Mouse (Mus musculus) embryonic facial prominence, embryonic 14.5 days (tissue): ENCODE results near the gene Casr. TPM values are rescaled to one million over a fixed set of nuclear protein-coding genes. Genes with fewer than 3 reads are reported as not detected.

ENCODE experiments used
- ATAC-seq: fragments of 200-750 bp; cut with Nextera tagmentation; 2 replicates; pipeline ENCODE4 v1.8.0; 2017; ENCODE audit warnings: low read depth, moderate number of reproducible peaks, moderate TSS enrichment
- DNase-seq: peaks from one replicate; pipeline ENCODE4 v3.0.0-alpha.2; 2015; ENCODE audit warnings: low spot score
- H3K27ac ChIP-seq: fragments of 300-500 bp; sonication (generic); replicated peaks from 2 replicates; pipeline ENCODE4 v1.5.1; 2014; ENCODE audit warnings: low read depth, mild to moderate bottlenecking, low read length, moderate library complexity
- H3K27me3 ChIP-seq: fragments of 300-500 bp; sonication (generic); replicated peaks from 2 replicates; pipeline ENCODE4 v1.6.1; 2014; ENCODE audit warnings: low read length; ENCODE audit not compliant: control insufficient read depth, insufficient read depth
- H3K36me3 ChIP-seq: fragments of 300-500 bp; sonication (generic); 2 replicates; pipeline ENCODE4 v1.6.1; 2014; ENCODE audit warnings: low read length, mixed read lengths; ENCODE audit not compliant: control insufficient read depth, insufficient read depth
- H3K4me1 ChIP-seq: fragments of 300-500 bp; sonication (generic); 2 replicates; pipeline ENCODE4 v1.6.1; 2014; ENCODE audit warnings: antibody characterized with exemption, low read length; ENCODE audit not compliant: control insufficient read depth, insufficient read depth
- H3K4me2 ChIP-seq: fragments of 300-500 bp; sonication (generic); 2 replicates; pipeline ENCODE4 v1.6.1; 2014; ENCODE audit warnings: low read depth, mild to moderate bottlenecking, low read length, moderate library complexity, mixed read lengths
- H3K4me3 ChIP-seq: fragments of 300-500 bp; sonication (generic); 2 replicates; pipeline ENCODE4 v1.5.1; 2014; ENCODE audit warnings: low read depth, mild to moderate bottlenecking, low read length
- H3K9ac ChIP-seq: fragments of 300-500 bp; sonication (generic); 2 replicates; pipeline ENCODE4 v1.6.1; 2014; ENCODE audit warnings: low read depth, mild to moderate bottlenecking, low read length, moderate library complexity, mixed read lengths
- H3K9me3 ChIP-seq: fragments of 300-500 bp; sonication (generic); 2 replicates; pipeline ENCODE4 v1.6.1; 2016; ENCODE audit warnings: low read length; ENCODE audit not compliant: control insufficient read depth
- WGBS: fragments of 180-500 bp; shearing (Covaris S2); extraction: QIAGEN DNeasy Blood & Tissue Kit; methylation state at CpG from one replicate; pipeline ENCODE4 v1.1.7; 2014; 5-methylcytosine and 5-hydroxymethylcytosine counted together
- polyA plus RNA-seq: library from polyadenylated mRNA; unstranded; fragments of >200 nt; fragmentation: Nextera tagmentation; extraction: Ambion mirVana; gene quantifications from 2 replicates; pipeline ENCODE4 v1.2.1, GENCODE M21; 2014

The Casr gene
- polyA plus RNA-seq, 1 experiment from 2014 or later: 0.35 TPM

- H3K27ac ChIP-seq: no peak overlapping the region
- no peak overlapping the region for H3K9ac ChIP-seq
- DNase-seq: peak; percentile 12
- H3K4me3 ChIP-seq: no peak overlapping the region
- no peaks in the 10 kb centered on the region for H3K36me3 ChIP-seq
- 54% methylated on average over 4 of the region's 4 CpGs for whole genome bisulfite sequencing
- H3K4me1 ChIP-seq: no peaks in the 10 kb centered on the region
- H3K27me3 ChIP-seq: no peaks in the 10 kb centered on the region
- H3K9me3 ChIP-seq: no peaks in the 10 kb centered on the region
- no peak overlapping the region for H3K4me2 ChIP-seq
- ATAC-seq: no peak
Measured at GRCm38 (mm10) chr16:36505913-36506312, 56.0 kb downstream of the Casr start.

DNA sequence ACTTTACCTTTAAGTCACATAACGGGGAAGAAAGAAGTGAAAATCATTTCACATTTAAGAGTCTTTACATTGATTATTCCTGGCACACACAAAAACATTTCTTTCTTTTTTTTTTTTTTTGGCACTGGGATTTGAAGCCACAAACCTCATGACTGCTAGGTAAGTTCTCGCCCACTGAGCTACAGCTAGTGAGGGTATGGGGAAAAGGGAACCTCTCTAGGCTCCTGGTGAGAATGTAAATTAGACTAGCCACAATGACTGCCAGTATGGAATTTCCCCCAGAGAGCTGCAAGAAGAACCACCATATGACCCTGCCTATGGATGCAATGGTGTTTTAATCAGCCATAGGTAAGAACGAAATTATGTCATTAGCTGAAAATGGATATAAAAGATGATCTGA is 56.8 kb downstream of the Casr start:
- DNase-seq: no peak
- ATAC-seq: no peak
- Histone ChIP-seq H3K4me2 (no peak overlapping the region), H3K27me3 (no peaks in the 10 kb centered on the region), H3K36me3 (no peaks in the 10 kb centered on the region), H3K9ac (no peak overlapping the region), H3K27ac (no peak overlapping the region), H3K9me3 (no peaks in the 10 kb centered on the region), H3K4me3 (no peak overlapping the region), H3K4me1 (no peaks in the 10 kb centered on the region)
- WGBS: 81% methylated on average over 3 of the region's 3 CpGs

- DNase-seq: no peak
- H3K9me3 ChIP-seq: no peaks in the 10 kb centered on the region
Measured at GRCm38 (mm10) chr16:36502286-36502685, 59.7 kb downstream of the Casr start.

DNA sequence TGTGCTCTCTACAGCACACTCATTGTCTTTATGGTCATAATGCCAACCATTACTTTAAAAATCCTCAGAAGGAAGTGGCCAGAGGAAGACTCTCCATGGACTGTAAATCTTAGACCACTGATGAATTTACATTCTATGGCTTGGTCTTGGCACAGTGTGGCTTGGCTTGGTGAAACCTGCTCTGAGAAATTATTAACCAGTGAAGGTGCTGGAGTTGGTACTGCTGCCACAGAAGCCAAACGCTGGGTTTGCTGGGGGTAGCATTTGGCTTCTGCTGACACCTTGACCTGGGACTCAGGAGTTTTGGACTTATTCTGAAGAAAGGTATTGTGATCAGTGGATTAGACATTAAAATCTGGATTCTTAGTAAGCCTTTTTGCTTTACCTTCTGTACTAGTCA is 69.5 kb downstream of the Casr start:
- Histone ChIP-seq H3K36me3 (no peaks in the 10 kb centered on the region), H3K4me3 (no peak overlapping the region), H3K4me1 (no peaks in the 10 kb centered on the region), H3K9ac (no peak overlapping the region), H3K9me3 (no peaks in the 10 kb centered on the region), H3K27me3 (no peaks in the 10 kb centered on the region), H3K27ac (no peak overlapping the region), H3K4me2 (no peak overlapping the region)
- DNase-seq (no peak), ATAC-seq (no peak)
- 96% methylated on average over 1 of the region's 1 CpGs for WGBS

More at GRCm38 (mm10) chr16:36502286-36502685, 59.7 kb downstream of the Casr start:
- Histone ChIP-seq H3K9ac (no peak overlapping the region), H3K4me3 (no peak overlapping the region), H3K27me3 (no peaks in the 10 kb centered on the region), H3K36me3 (no peaks in the 10 kb centered on the region), H3K27ac (no peak overlapping the region), H3K4me2 (no peak overlapping the region), H3K4me1 (no peaks in the 10 kb centered on the region)
- no peak for ATAC-seq
- WGBS: 61% methylated on average over 2 of the region's 2 CpGs

- H3K36me3 ChIP-seq: no peaks in the 10 kb centered on the region
- ATAC-seq (no peak), DNase-seq (no peak)
- WGBS: 80% methylated on average over 9 of the region's 9 CpGs
- H3K4me3 ChIP-seq: no peak overlapping the region
- H3K4me2 ChIP-seq: no peak overlapping the region
- no peak overlapping the region for H3K27ac ChIP-seq
- no peaks in the 10 kb centered on the region for H3K4me1 ChIP-seq
- H3K9me3 ChIP-seq: no peaks in the 10 kb centered on the region
- no peaks in the 10 kb centered on the region for H3K27me3 ChIP-seq
- no peak overlapping the region for H3K9ac ChIP-seq
Measured at GRCm38 (mm10) chr16:36476866-36477265, 85.1 kb downstream of the Casr start.

DNA sequence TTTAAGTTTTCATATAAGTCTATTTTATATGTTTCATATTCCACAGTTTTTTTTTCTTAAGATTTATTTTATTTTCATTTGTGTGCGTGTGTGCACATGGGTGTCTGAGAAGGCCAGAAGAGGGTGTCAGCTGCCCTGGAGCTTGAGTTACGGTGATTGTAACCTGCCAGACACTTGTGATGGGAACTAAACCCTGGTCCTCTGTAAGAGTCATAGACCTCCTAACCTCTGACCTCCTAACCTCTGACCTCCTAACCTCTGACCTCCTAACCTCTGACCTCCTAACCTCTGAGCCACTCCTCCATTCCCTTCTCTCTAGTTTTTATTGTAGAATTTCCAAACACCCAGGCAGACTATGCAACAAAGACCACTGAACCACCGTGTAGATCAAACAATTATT is 86.4 kb downstream of the Casr start:
- no peak overlapping the region for H3K4me3 ChIP-seq
- 88% methylated on average over 3 of the region's 3 CpGs for WGBS
- no peak for DNase-seq
- H3K36me3 ChIP-seq: no peaks in the 10 kb centered on the region
- H3K27me3 ChIP-seq: no peaks in the 10 kb centered on the region
- H3K9ac ChIP-seq: no peak overlapping the region
- H3K9me3 ChIP-seq: no peaks in the 10 kb centered on the region
- no peak overlapping the region for H3K27ac ChIP-seq
- ATAC-seq: no peak
- no peak overlapping the region for H3K4me2 ChIP-seq
- H3K4me1 ChIP-seq: no peaks in the 10 kb centered on the region

DNA sequence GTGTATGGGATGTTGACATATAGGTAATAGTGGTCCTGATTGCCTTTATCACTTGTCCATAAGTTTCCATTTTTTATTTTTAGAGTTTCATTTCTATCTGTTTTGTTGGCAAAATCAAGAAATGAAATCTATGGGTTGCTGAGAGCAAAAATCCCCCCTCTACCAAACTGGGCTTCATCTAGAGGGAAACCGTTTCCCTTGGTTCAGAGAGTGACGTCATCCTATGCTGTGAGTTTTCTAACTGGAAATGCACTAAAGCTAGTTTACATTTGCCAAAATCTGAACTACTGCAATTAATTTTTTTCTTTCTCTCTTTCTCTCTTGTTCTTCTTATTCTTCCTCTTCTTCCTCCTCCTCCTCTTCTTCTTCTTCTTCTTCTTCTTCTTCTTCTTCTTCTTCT is 87.1 kb downstream of the Casr start:
- Histone ChIP-seq H3K27me3 (no peaks in the 10 kb centered on the region), H3K27ac (no peak overlapping the region), H3K4me1 (no peaks in the 10 kb centered on the region), H3K9me3 (no peaks in the 10 kb centered on the region), H3K36me3 (no peaks in the 10 kb centered on the region), H3K4me3 (no peak overlapping the region), H3K4me2 (no peak overlapping the region), H3K9ac (no peak overlapping the region)
- DNase-seq (no peak), ATAC-seq (no peak)
- 78% methylated on average over 2 of the region's 2 CpGs for WGBS

DNA sequence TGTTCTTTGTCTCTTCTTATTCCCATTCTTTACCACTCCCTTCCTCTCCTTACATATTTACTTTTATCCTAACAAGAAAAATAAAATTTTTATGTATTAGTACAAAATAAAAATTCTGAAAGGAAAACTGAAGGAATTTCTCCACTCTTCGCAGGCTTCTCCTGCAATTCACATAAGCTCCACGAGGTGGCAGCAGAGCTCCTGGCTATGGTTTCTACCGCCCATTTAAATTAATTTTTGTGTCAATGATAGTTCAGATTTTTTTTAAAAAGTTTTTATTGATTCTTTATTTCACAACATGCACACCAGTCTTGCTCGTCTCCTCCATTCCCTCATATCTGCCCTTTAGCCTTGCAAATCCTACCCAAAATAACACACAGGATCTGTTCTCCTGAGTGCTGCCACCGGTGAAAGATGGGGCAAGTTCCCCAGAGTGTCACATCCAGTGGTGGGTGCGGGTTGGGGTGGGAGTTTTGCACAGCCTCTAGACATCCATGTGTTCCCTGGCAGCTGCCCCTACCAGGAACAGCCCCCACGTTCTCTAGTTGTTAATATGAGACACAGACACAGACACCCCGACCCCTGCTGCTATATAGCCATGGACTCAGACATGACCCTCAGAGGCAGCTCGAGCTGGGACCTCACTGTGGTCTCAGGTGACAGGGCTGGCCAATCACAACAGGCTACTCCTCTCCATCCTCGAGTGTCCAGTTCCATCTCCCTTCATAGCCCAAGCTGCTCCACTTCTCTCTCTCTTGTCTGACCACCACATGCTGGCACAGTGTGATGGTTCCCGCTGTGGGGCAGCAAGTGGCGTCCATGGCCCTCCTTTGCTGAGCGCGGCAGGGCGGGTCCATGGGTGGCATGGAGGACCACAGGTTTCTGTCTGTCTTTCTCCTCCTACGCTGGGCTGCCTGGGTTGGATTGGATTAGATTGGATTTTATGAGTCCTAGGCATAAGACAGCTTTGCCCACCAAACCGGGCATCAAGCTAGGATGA is 88.4 kb downstream of the Casr start:
- no peak overlapping the region for H3K9ac ChIP-seq
- WGBS: 45% methylated on average over 17 of the region's 17 CpGs
- H3K27ac ChIP-seq: no peak overlapping the region
- H3K9me3 ChIP-seq: no peaks in the 10 kb centered on the region
- H3K4me3 ChIP-seq: no peak overlapping the region
- DNase-seq: no peak
- ATAC-seq: peak; percentile 30; the same call in 1 of the 2 replicates
- no peaks in the 10 kb centered on the region for H3K4me1 ChIP-seq
- H3K27me3 ChIP-seq: no peaks in the 10 kb centered on the region
- H3K4me2 ChIP-seq: no peak overlapping the region
- no peaks in the 10 kb centered on the region for H3K36me3 ChIP-seq
